Mouse (Mus musculus) stomach, postnatal 0 days (tissue): ENCODE measurements around the gene Klb. TPM values are rescaled to one million over a fixed set of nuclear protein-coding genes. Genes with fewer than 3 reads are reported as not detected.

Source experiments
- ATAC-seq: fragments of 200-750 bp; cut with Nextera tagmentation; 2 replicates; pipeline ENCODE4 v1.8.0; 2017; ENCODE audit not compliant: low FRiP score, low TSS enrichment
- DNase-seq: peaks from one replicate; pipeline ENCODE4 v3.0.0-alpha.2; 2016; ENCODE audit warnings: low spot score
- H3K27ac ChIP-seq: fragments of 300-500 bp; sonication (generic); replicated peaks from 2 replicates; pipeline ENCODE4 v1.5.1; 2014; ENCODE audit warnings: mild to moderate bottlenecking, control low read depth
- H3K27me3 ChIP-seq: fragments of 300-500 bp; sonication (generic); 2 replicates; pipeline ENCODE4 v1.6.1; 2014; ENCODE audit warnings: low read length; ENCODE audit not compliant: control insufficient read depth, insufficient read depth
- H3K36me3 ChIP-seq: fragments of 300-500 bp; sonication (generic); 2 replicates; pipeline ENCODE4 v1.6.1; 2014; ENCODE audit warnings: low read length, mixed read lengths; ENCODE audit not compliant: control insufficient read depth, insufficient read depth
- H3K4me1 ChIP-seq: fragments of 300-500 bp; sonication (generic); replicated peaks from 2 replicates; pipeline ENCODE4 v1.6.1; 2014; ENCODE audit warnings: antibody characterized with exemption; ENCODE audit not compliant: control insufficient read depth, insufficient read depth
- H3K4me2 ChIP-seq: fragments of 300-500 bp; sonication (generic); replicated peaks from 2 replicates; pipeline ENCODE4 v1.6.1; 2014; ENCODE audit warnings: low read depth, mild to moderate bottlenecking, control low read depth, moderate library complexity
- H3K4me3 ChIP-seq: fragments of 300-500 bp; sonication (generic); 2 replicates; pipeline ENCODE4 v1.5.1; 2014; ENCODE audit warnings: low read depth, low read length, control low read depth
- H3K9ac ChIP-seq: fragments of 300-500 bp; sonication (generic); 2 replicates; pipeline ENCODE4 v1.6.1; 2014; ENCODE audit warnings: mild to moderate bottlenecking, low read length, control low read depth, mixed read lengths
- H3K9me3 ChIP-seq: fragments of 300-500 bp; sonication (generic); 2 replicates; pipeline ENCODE4 v1.6.1; 2016; ENCODE audit warnings: low read length; ENCODE audit not compliant: control insufficient read depth
- CTCF ChIP-seq: IDR thresholded peaks from 2 replicates; pipeline ENCODE4 v1.5.1; 2016; ENCODE audit warnings: antibody characterized with exemption, low read depth, mild to moderate bottlenecking, moderate library complexity
- EP300 ChIP-seq: optimal IDR thresholded peaks from 2 replicates; pipeline ENCODE3; 2016; ENCODE audit warnings: antibody characterized with exemption
- WGBS: fragments of 180-500 bp; shearing (Covaris S2); extraction: QIAGEN DNeasy Blood & Tissue Kit; methylation state at CpG from one replicate; pipeline ENCODE4 v1.1.7; 2014; 5-methylcytosine and 5-hydroxymethylcytosine counted together
- polyA plus RNA-seq: library from polyadenylated mRNA; unstranded; fragments of >200 nt; fragmentation: Nextera tagmentation; extraction: Ambion mirVana; gene quantifications from 2 replicates; pipeline ENCODE4 v1.2.1, GENCODE M21; 2015

Gene Klb
- polyA plus RNA-seq, 1 experiment from 2014 or later = 0.24 TPM

- Histone ChIP-seq H3K27me3 (no peaks in the 10 kb centered on the region), H3K4me3 (no peak overlapping the region), H3K27ac (no peak overlapping the region), H3K4me1 (no peaks in the 10 kb centered on the region), H3K9me3 (no peaks in the 10 kb centered on the region), H3K4me2 (no peak overlapping the region), H3K9ac (no peak overlapping the region), H3K36me3 (peaks cover 6% of the 10 kb centered on the region; the same call in 1 of the 2 replicates)
- ATAC-seq = no peak
- 85% methylated on average over 9 of the region's 9 CpGs for WGBS
- DNase-seq = no peak
- TF ChIP-seq CTCF (no peak), EP300 (no peak)
Observed at GRCm38 (mm10) chr5:65319176-65319575, 28.9 kb upstream of the Klb start.

- no peaks in the 10 kb centered on the region for H3K9me3 ChIP-seq
- no peak overlapping the region for H3K27ac ChIP-seq
- no peaks in the 10 kb centered on the region for H3K27me3 ChIP-seq
- H3K4me3 ChIP-seq = no peak overlapping the region
- H3K4me1 ChIP-seq = no peaks in the 10 kb centered on the region
- ATAC-seq (no peak), DNase-seq (peak; percentile 29)
- 60% methylated on average over 10 of the region's 10 CpGs for WGBS
- no peak for TF ChIP-seq EP300
- TF ChIP-seq CTCF = no peak
- no peak overlapping the region for H3K9ac ChIP-seq
- H3K36me3 ChIP-seq = peaks cover 3% of the 10 kb centered on the region; the same call in 1 of the 2 replicates
- H3K4me2 ChIP-seq = no peak overlapping the region
Observed at GRCm38 (mm10) chr5:65322165-65322564, 25.9 kb upstream of the Klb start.

GRCm38 (mm10) chr5:65324271-65324670 is 23.8 kb upstream of the Klb start:
- 82% methylated on average over 3 of the region's 3 CpGs for WGBS
- TF ChIP-seq EP300 (no peak), CTCF (no peak)

GRCm38 (mm10) chr5:65324758-65325355 is 23.3 kb upstream of the Klb start:
- ATAC-seq = no peak
- TF ChIP-seq EP300 (no peak), CTCF (no peak)
- no peak overlapping the region for H3K9ac ChIP-seq
- no peaks in the 10 kb centered on the region for H3K9me3 ChIP-seq
- no peaks in the 10 kb centered on the region for H3K27me3 ChIP-seq
- H3K4me3 ChIP-seq = no peak overlapping the region
- WGBS = 85% methylated on average over 3 of the region's 3 CpGs
- H3K4me1 ChIP-seq = no peaks in the 10 kb centered on the region
- H3K36me3 ChIP-seq = no peaks in the 10 kb centered on the region
- H3K27ac ChIP-seq = no peak overlapping the region
- DNase-seq = no peak
- H3K4me2 ChIP-seq = no peak overlapping the region

More at GRCm38 (mm10) chr5:65324271-65324670, 23.8 kb upstream of the Klb start:
- DNase-seq (no peak), ATAC-seq (no peak)
- H3K4me2 ChIP-seq = no peak overlapping the region
- H3K9me3 ChIP-seq = no peaks in the 10 kb centered on the region
- no peak overlapping the region for H3K4me3 ChIP-seq
- no peaks in the 10 kb centered on the region for H3K36me3 ChIP-seq
- H3K4me1 ChIP-seq = no peaks in the 10 kb centered on the region
- no peaks in the 10 kb centered on the region for H3K27me3 ChIP-seq
- no peak overlapping the region for H3K9ac ChIP-seq
- no peak overlapping the region for H3K27ac ChIP-seq

GRCm38 (mm10) chr5:65326212-65326611 is 21.9 kb upstream of the Klb start:
- ATAC-seq (no peak), DNase-seq (no peak)
- 68% methylated on average over 5 of the region's 5 CpGs for WGBS
- H3K4me2 ChIP-seq = no peak overlapping the region; the same call in 1 of the 2 replicates
- no peaks in the 10 kb centered on the region for H3K27me3 ChIP-seq
- no peaks in the 10 kb centered on the region for H3K9me3 ChIP-seq
- H3K36me3 ChIP-seq = no peaks in the 10 kb centered on the region
- TF ChIP-seq CTCF = no peak
- no peak for TF ChIP-seq EP300
- 0 out of 2 replicates have a peak overlapping the region, but pooled peaks have one; percentile 31 for H3K9ac ChIP-seq
- H3K4me3 ChIP-seq = no peak overlapping the region
- peak overlapping the region; percentile 41; the same call in 1 of the 2 replicates for H3K27ac ChIP-seq
- no peaks in the 10 kb centered on the region for H3K4me1 ChIP-seq

GRCm38 (mm10) chr5:65329971-65330370 is 18.1 kb upstream of the Klb start:
- WGBS = 39% methylated on average over 3 of the region's 3 CpGs
- no peak overlapping the region for H3K9ac ChIP-seq
- no peak for DNase-seq
- no peak overlapping the region for H3K4me3 ChIP-seq
- H3K27ac ChIP-seq = no peak overlapping the region
- ATAC-seq = no peak
- H3K27me3 ChIP-seq = no peaks in the 10 kb centered on the region
- no peaks in the 10 kb centered on the region for H3K9me3 ChIP-seq
- no peaks in the 10 kb centered on the region for H3K36me3 ChIP-seq
- TF ChIP-seq EP300 (no peak), CTCF (no peak)
- H3K4me2 ChIP-seq = no peak overlapping the region
- H3K4me1 ChIP-seq = no peaks in the 10 kb centered on the region
